Mouse (Mus musculus) T-helper 1 cell (primary cell): Measurements from ENCODE around the gene Elp5.
"Not testable (repeated sequence)": the region's sequence is repeated elsewhere in the genome, so short reads cannot be mapped to it uniquely, and the experiment has no call there.

Experiments
- in situ Hi-C: fragments of 300-600 bp; cut with MboI, MseI; formaldehyde crosslinking; loops from one replicate; pipeline ENCODE4 v1.15.1; 2025; ENCODE audit warnings: high pct_unique_total_duplicates

Elp5 gene

GRCm38 (mm10) chr11:69964650-69965270, 17.6 kb downstream of the Elp5 start, which contains the start of gene Cldn7:
Cldn7 (plus strand) TSS chr11:69964779.
- in situ Hi-C loops, result no loop called here

GRCm38 (mm10) chr11:69961841-69962240, 20.5 kb downstream of the Elp5 start:
- in situ Hi-C loops, result no loop called here

- in situ Hi-C loops, result no loop called here
Observed at GRCm38 (mm10) chr11:69960616-69961015, 21.7 kb downstream of the Elp5 start.

GRCm38 (mm10) chr11:69956218-69956617, 26.1 kb downstream of the Elp5 start:
- in situ Hi-C loops, result no loop called here

- in situ Hi-C loops, result not testable (repeated sequence)
Observed at GRCm38 (mm10) chr11:69955618-69956017, 26.7 kb downstream of the Elp5 start.

- in situ Hi-C loops, result no loop called here
Observed at GRCm38 (mm10) chr11:69953267-69953915, 28.9 kb downstream of the Elp5 start.

- in situ Hi-C loops, result no loop called here
Observed at GRCm38 (mm10) chr11:69952274-69952673, 30.0 kb downstream of the Elp5 start.

GRCm38 (mm10) chr11:69950807-69951459, 31.4 kb downstream of the Elp5 start:
- in situ Hi-C loops, result no loop called here

GRCm38 (mm10) chr11:69948763-69949150, 33.6 kb downstream of the Elp5 start:
- in situ Hi-C loops, result no loop called here

- in situ Hi-C loops, result no loop called here
Observed at GRCm38 (mm10) chr11:69948066-69948762, 34.1 kb downstream of the Elp5 start, which contains the start of gene Slc2a4. Slc2a4 (minus strand) TSS chr11:69948188.

- in situ Hi-C loops, result no loop called here
Observed at GRCm38 (mm10) chr11:69947337-69948065, 34.8 kb downstream of the Elp5 start.

- in situ Hi-C loops, result no loop called here
Observed at GRCm38 (mm10) chr11:69945997-69946891, 36.1 kb downstream of the Elp5 start.

GRCm38 (mm10) chr11:69945216-69945615, 37.1 kb downstream of the Elp5 start:
- in situ Hi-C loops, result no loop called here

- in situ Hi-C loops, result no loop called here
Observed at GRCm38 (mm10) chr11:69940962-69941361, 41.4 kb downstream of the Elp5 start.

- in situ Hi-C loops, result no loop called here
Observed at GRCm38 (mm10) chr11:69939731-69940130, 42.6 kb downstream of the Elp5 start.

GRCm38 (mm10) chr11:69939181-69939580, 43.1 kb downstream of the Elp5 start:
- in situ Hi-C loops, result no loop called here

GRCm38 (mm10) chr11:69938401-69938979, 43.8 kb downstream of the Elp5 start:
- in situ Hi-C loops, result no loop called here

GRCm38 (mm10) chr11:69937834-69938233, 44.5 kb downstream of the Elp5 start:
- in situ Hi-C loops, result no loop called here

GRCm38 (mm10) chr11:69937385-69937784, 44.9 kb downstream of the Elp5 start:
- in situ Hi-C loops, result no loop called here

GRCm38 (mm10) chr11:69936714-69937347, 45.5 kb downstream of the Elp5 start:
- in situ Hi-C loops, result no loop called here
